Mouse (Mus musculus) left cerebral cortex, adult 2 months (tissue): ENCODE results near the gene Fgfr2. TPM values are rescaled to one million over a fixed set of nuclear protein-coding genes. Genes with fewer than 3 reads are reported as not detected.
A peak's percentile ranks its signal among the peaks of the same experiment; 100 is the strongest.

ENCODE experiments used
- DNase-seq, 2 experiments: peaks; one replicate each; pipeline ENCODE4 v3.0.0; 2021 to 2022; ENCODE audit warnings: low spot score in 2 of 2, mixed read lengths in 1 of 2; ENCODE audit errors: extremely low spot score in 1 of 2
- H3K27ac ChIP-seq: fragments of 200-600 bp; 2 replicates; pipeline ENCODE4 v1.8.1; 2022
- H3K4me3 ChIP-seq: fragments of 200-600 bp; 2 replicates; pipeline ENCODE4 v1.8.1; 2022
- CTCF ChIP-seq: fragments of 200-600 bp; IDR thresholded peaks from 2 replicates; pipeline ENCODE4 v1.8.1; 2022; ENCODE audit warnings: antibody characterized with exemption, mild to moderate bottlenecking, moderate library complexity
- intact Hi-C: fragments of 180-260 bp; cut with DNase I; formaldehyde crosslinking; loops from one replicate; pipeline ENCODE4 v1.15.1; 2025
- total RNA-seq, 2 experiments: library from RNA; stranded (reverse); gene quantifications; 2 replicates each; pipeline ENCODE4 v1.2.3; 2021

The Fgfr2 gene
- total RNA-seq, 2 experiments from 2014 or later: 47.3 to 47.4 TPM

DNA sequence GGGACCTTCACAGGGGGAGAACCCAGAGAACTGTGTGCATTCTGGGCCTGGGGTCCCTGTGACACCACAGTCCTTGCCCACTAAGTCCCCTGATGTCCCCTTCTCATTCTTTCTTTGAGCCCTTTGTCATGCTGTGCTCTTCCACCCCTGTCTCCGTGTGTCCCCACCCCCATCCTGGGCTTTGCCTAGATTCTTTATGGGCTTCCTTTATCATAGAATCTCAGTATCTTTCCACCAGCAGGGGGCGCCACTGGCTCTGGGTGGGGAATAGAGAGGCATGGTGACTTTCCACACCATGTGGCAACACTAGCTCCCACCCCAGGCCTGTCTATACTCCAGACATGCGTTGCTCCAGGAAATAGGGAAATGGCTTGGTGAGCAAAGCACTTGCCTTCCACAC is 466.6 kb downstream of the Fgfr2 start:
- peak; percentile 82 to 89 for DNase-seq
- peak; percentile 76 for TF ChIP-seq CTCF
- intact Hi-C loops: loop anchor here (1.0 to 5.0 kb wide), 5 partner anchors 56 to 346 kb away; partner anchors contain the start of gene Eef1akmt2
- Histone ChIP-seq H3K4me3 (no peak overlapping the region), H3K27ac (peak overlapping the region; percentile 57)

DNA sequence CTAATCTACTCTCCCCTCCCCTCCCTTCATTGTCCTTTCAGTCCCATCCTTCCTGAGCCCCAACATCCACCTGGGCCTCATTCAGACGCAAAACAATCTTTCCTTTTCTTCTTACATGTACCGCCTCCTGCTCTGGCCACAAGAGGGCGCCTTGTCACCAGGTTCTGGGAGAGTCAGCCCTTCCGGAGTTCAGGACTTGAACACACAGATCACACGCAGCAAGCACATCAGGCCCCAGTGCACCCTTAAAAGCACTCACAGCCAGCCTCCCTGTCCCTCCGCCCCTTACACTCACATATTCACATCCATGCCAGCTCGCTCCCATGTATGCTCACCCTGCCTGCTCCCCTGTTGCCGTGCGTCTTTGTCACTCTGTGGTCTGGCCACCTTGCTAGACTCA is 467.1 kb downstream of the Fgfr2 start:
- TF ChIP-seq CTCF: peak; percentile 82
- Histone ChIP-seq H3K4me3 (no peak overlapping the region), H3K27ac (peak overlapping the region; percentile 57)
- DNase-seq: peak; percentile 86 to 89
- intact Hi-C loops: loop anchor here (1.0 to 5.0 kb wide), 5 partner anchors 57 to 346 kb away; partner anchors contain the start of gene Eef1akmt2

DNA sequence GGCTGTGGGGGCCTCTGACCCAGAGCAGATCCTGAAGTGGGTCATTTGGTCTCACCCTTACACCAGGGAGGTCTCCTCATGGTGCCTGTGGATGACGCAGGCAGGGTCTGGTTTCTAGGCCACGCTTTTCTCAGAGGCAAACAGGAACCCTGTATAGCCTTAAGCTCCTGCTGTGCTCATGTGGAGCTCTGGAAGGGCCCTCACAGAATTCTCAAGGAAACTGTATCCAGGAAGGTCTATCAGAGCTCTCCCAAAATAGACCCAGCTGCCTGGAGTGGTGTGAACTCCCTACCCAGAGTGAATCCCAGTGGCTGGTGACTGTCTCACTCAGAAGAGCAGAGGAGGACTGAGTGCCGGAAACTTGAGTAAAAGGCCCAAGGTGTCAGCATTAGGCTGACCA is 468.7 kb downstream of the Fgfr2 start:
- intact Hi-C loops: no loop called here
- no peak for DNase-seq
- Histone ChIP-seq H3K27ac (no peak overlapping the region), H3K4me3 (no peak overlapping the region)
- TF ChIP-seq CTCF: no peak

DNA sequence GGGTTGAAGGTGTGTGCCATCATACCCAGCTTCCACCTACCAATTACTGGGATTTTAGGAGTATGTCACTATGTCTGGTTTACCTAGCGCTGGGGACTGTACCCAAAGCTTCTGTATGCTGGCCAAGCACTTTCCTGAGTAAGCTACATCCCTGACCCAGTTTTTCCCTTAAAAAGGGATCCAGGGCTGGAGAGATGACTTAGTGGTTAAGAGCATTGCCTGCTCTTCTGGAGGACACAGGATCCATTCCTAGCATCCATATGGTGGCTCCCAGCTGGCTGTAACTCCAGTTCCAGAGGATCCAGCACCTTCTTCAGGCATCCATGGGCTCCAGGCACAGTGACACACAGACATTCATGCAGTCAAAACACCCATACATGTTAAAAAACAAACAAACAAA is 476.6 kb downstream of the Fgfr2 start:
- no peak for TF ChIP-seq CTCF
- DNase-seq: no peak
- no peak overlapping the region for H3K4me3 ChIP-seq
- no peak overlapping the region for H3K27ac ChIP-seq
- intact Hi-C loops: no loop called here

DNA sequence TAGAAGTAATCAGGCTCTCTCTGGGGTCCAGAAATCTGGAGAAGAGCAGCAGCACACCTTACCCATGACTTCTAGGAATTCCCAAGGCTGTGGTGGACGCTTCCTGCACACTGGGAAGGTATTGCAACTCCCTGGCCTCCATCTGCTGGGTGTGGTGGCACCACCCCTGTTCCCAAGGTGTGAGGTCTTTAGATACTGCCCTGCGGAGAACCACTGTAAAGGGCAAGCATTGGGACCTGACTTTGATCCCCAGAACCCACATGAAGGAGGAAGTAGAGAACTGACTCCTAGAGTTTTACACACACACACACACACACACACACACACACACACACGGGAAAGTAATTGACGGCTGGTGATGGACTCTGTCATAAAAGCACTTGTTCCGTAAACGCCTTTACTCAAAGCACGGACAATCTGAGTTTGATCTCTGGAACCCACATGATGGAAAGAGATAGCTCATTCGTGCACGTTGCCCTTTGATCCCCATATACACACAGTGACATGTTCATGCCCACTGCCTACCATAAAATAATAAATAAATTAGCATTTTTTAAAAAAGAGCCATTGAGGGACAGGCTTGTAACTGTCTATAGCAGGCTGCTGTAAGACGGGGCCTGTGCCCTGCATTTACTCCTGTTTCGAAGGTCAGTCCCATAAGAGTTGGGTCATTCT is 478.4 kb downstream of the Fgfr2 start:
- H3K27ac ChIP-seq: no peak overlapping the region
- no peak for DNase-seq
- TF ChIP-seq CTCF: no peak
- H3K4me3 ChIP-seq: no peak overlapping the region
- intact Hi-C loops: no loop called here

DNA sequence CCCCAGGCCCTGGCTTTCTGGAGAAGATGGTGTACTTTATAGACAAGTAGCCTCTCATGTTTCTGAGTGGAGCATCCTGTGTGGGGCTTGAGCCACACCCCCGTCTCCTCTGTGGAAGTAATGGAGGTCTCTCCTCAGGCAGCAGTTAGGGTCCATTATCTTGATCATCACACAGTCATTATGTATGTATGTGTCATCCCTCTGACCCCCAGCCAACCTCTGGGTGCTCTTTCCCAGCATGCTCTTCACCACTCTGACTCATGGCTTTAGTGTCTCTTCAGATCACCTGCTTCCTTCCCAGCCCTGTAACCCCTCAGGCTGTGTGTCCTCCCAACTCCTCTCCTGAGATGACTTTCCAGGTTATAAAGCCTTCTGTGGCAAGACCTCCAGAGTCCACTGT is 481.5 kb downstream of the Fgfr2 start:
- TF ChIP-seq CTCF: no peak
- intact Hi-C loops: no loop called here
- no peak overlapping the region for H3K27ac ChIP-seq
- no peak for DNase-seq
- H3K4me3 ChIP-seq: no peak overlapping the region

DNA sequence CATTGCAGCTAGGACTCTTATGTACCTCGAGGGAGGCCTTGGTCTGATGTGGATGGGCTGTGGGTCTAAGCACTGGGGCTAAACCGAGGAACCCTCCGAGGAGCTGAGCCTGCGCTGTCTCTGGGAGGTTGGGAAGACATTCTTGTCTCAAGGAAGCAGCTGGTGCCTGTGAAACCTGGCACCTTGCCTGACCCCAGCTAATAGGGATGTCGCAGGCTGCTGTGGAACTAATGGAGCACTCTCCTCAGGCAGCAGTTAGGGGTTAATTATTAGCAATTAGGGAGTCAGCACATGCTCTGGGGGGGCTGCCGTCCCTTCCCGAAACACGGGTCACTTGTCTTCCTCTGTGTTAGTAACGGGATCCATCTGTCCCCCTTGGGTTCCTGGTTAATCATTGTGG is 482.2 kb downstream of the Fgfr2 start:
- no peak for DNase-seq
- Histone ChIP-seq H3K4me3 (no peak overlapping the region), H3K27ac (no peak overlapping the region)
- intact Hi-C loops: no loop called here
- no peak for TF ChIP-seq CTCF

DNA sequence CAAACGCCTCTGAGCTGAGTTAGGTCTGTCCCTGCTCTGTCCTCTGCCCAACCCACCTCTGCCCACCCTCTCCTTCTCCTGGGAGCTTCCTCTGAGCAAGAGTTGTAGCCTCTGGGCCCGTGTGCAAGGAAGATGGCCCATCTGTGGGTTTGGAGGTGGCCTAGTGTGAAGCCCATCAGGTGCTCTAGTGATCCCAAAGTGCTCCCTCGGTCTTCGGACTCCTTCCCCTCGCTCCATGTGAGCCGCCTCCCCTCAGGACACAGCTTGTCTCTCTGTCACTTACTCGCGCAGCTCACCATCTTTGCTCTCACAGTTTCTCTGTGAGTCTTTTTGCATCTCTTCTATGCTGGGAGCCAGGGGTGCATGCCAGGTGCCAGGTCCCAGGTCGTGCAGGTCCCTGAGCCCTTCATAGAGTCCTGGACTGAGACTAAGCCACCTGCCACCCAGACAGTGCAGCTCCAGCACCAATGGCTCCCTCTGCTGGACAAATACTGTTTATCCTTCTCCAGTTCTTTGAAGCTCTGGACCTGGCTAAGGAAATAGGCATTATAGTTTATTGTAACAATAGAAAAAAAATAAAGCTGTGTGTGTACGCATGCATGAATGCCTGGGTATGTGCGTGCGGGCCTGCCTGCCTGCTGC is 484.6 kb downstream of the Fgfr2 start:
- intact Hi-C loops: loop anchor here (5.0 kb wide), 2 partner anchors 61 to 411 kb away; partner anchors contain the start of gene Oat

DNA sequence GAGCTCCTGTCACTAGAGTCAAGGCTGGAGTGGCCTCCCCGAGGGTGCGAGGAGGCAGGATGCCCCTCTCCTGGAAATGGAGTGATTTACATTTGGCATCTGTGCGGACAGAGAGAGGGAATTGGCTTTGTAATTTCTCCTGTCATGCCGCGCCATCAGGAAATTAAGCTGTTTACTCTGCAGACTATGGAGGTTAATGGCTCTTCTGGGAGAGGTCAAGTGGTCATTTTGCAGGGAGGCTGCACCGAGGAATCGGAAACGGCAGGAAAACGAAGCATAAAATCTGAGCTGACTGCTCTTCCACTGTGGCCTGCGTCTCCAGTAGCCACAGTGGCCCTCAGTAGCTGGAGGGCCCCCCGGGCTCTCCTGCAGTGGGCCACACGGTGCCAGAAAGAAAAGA is 485.9 kb downstream of the Fgfr2 start:
- DNase-seq: no peak
- intact Hi-C loops: loop anchor here (5.0 kb wide), 2 partner anchors 60 to 410 kb away; partner anchors contain the start of gene Oat
- Histone ChIP-seq H3K27ac (no peak overlapping the region), H3K4me3 (no peak overlapping the region)
- TF ChIP-seq CTCF: no peak

More for the DNA sequence above, 484.6 kb downstream of the Fgfr2 start:
- Histone ChIP-seq H3K27ac (no peak overlapping the region), H3K4me3 (no peak overlapping the region)
- no peak for DNase-seq
- peak; percentile 86 for TF ChIP-seq CTCF

DNA sequence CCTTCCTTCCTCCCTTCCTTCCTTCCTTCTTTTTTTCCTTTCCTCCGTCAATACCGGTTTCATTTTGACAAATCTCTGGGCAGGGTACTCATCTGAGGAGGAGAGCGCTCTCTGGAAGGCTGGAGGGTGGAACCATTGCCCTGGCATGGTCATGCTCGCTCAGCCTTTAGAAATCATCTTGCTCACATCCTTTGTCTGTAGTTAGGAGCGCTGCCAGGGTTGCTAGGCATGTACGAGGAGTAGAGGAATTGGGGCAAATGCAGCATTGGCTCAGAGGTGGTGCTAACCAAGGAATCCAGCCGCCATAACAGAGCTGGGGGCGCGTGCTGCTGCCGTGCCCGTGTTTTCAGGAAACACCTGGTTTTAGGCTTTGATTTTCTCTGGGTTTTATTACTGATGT is 491.8 kb downstream of the Fgfr2 start:
- TF ChIP-seq CTCF: no peak
- intact Hi-C loops: no loop called here
- H3K27ac ChIP-seq: peak overlapping the region; percentile 44; the same call in 1 of the 2 replicates
- DNase-seq: peak; percentile 46 to 53
- H3K4me3 ChIP-seq: no peak overlapping the region

DNA sequence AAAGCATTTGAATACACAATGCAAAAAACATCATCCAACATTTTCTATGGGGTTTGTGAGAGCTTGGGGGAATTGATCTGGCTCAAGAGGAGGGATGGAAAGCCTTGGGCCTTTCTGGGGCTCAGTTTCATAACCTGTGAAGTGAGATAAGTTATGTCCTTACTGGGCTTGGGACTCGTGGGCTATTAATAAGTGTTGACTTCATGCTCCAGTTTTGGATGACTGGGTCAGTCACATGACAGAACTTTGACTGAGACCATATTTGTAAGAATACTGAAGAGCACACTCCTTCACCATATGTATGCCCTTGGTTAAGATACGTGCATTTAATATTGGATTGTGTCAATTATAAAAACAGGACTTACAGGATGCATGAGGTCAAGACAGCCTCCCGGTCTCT is 495.7 kb downstream of the Fgfr2 start:
- intact Hi-C loops: no loop called here
- TF ChIP-seq CTCF: no peak
- no peak for DNase-seq
- Histone ChIP-seq H3K27ac (no peak overlapping the region), H3K4me3 (no peak overlapping the region)

DNA sequence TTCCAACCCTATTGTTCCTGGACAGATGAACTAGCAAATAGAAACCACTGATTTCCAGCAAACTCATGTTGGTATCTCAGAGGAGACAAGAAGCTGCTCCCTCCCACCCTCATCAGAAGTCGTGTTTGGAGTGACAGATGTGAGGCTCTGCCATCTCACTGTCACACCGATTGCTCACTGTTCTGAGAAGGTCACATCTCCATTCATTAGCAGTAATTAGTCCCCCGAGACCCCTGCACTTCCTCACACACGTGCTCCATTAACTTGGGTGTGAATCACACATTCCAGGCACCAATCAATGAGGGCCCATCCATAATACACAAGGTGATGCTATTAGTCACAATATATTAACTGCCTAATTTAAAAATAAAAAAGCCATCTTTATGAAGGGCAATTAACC is 497.0 kb downstream of the Fgfr2 start:
- intact Hi-C loops: no loop called here
- no peak for DNase-seq
- Histone ChIP-seq H3K4me3 (no peak overlapping the region), H3K27ac (no peak overlapping the region)
- no peak for TF ChIP-seq CTCF
